Mouse (Mus musculus) lung, embryonic 16.5 days (tissue): ENCODE measurements around the gene Prmt7. TPM values are rescaled to one million over a fixed set of nuclear protein-coding genes. Genes with fewer than 3 reads are reported as not detected.

Experiments
- ATAC-seq: fragments of 200-750 bp; cut with Nextera tagmentation; 2 replicates; pipeline ENCODE4 v1.8.0; 2017; ENCODE audit warnings: low read depth, mild to moderate bottlenecking, moderate library complexity
- H3K27ac ChIP-seq: fragments of 300-500 bp; sonication (generic); 2 replicates; pipeline ENCODE4 v1.5.1; 2014; ENCODE audit warnings: mild to moderate bottlenecking, control low read depth, low read length
- H3K27me3 ChIP-seq: fragments of 300-500 bp; sonication (generic); 2 replicates; pipeline ENCODE4 v1.6.1; 2014; ENCODE audit warnings: low read depth, low read length, mixed read lengths; ENCODE audit not compliant: control insufficient read depth, insufficient read depth
- H3K36me3 ChIP-seq: fragments of 300-500 bp; sonication (generic); 2 replicates; pipeline ENCODE4 v1.6.1; 2014; ENCODE audit warnings: low read length; ENCODE audit not compliant: control insufficient read depth, insufficient read depth
- H3K4me1 ChIP-seq: fragments of 300-500 bp; sonication (generic); replicated peaks from 2 replicates; pipeline ENCODE4 v1.6.1; 2014; ENCODE audit warnings: low read length, mixed read lengths; ENCODE audit not compliant: control insufficient read depth, insufficient read depth
- H3K4me2 ChIP-seq: fragments of 300-500 bp; sonication (generic); 2 replicates; pipeline ENCODE4 v1.6.1; 2014; ENCODE audit warnings: low read depth, low read length, control low read depth
- H3K4me3 ChIP-seq: fragments of 300-500 bp; sonication (generic); 2 replicates; pipeline ENCODE4 v1.5.1; 2014; ENCODE audit warnings: mild to moderate bottlenecking, low read length, control low read depth
- H3K9ac ChIP-seq: fragments of 300-500 bp; sonication (generic); 2 replicates; pipeline ENCODE4 v1.6.1; 2014; ENCODE audit warnings: low read length, control low read depth
- H3K9me3 ChIP-seq: fragments of 300-500 bp; sonication (generic); 2 replicates; pipeline ENCODE4 v1.6.1; 2016; ENCODE audit warnings: low read length; ENCODE audit not compliant: control insufficient read depth
- WGBS: fragments of 180-500 bp; shearing (Covaris S2); extraction: QIAGEN DNeasy Blood & Tissue Kit; methylation state at CpG from one replicate; pipeline ENCODE4 v1.1.7; 2014; 5-methylcytosine and 5-hydroxymethylcytosine counted together
- polyA plus RNA-seq: library from polyadenylated mRNA; unstranded; fragments of >200 nt; fragmentation: Nextera tagmentation; extraction: Ambion mirVana; gene quantifications from 2 replicates; pipeline ENCODE4 v1.2.1, GENCODE M21; 2015

Prmt7 gene
- polyA plus RNA-seq, 1 experiment from 2014 or later, result 42.0 TPM

DNA sequence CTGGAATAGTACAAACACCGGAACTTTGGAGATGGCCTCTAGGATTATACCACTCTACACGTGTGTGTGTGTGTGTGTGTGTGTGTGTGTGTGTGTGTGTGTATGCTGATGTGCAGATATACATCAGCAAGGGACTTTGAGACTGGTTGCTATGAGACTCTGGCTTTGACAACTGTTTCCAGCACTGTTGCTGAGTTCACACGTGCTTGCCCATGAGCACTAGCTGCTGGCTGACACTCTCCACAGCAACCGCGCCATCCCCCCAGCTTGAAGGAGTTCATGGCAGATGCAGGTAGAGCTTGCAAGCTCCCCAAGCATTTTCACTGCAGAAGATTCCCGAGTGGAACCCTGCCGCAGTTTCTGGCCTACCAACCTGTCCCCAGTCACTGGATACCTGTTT is 78.7 kb downstream of the Prmt7 start:
- no peaks in the 10 kb centered on the region for H3K4me1 ChIP-seq
- no peak overlapping the region for H3K27ac ChIP-seq
- H3K36me3 ChIP-seq, result no peaks in the 10 kb centered on the region
- no peak overlapping the region for H3K4me2 ChIP-seq
- ATAC-seq, result no peak
- H3K27me3 ChIP-seq, result no peaks in the 10 kb centered on the region
- WGBS, result 37% methylated on average over 7 of the region's 7 CpGs
- H3K9me3 ChIP-seq, result no peaks in the 10 kb centered on the region
- no peak overlapping the region for H3K4me3 ChIP-seq
- no peak overlapping the region for H3K9ac ChIP-seq

DNA sequence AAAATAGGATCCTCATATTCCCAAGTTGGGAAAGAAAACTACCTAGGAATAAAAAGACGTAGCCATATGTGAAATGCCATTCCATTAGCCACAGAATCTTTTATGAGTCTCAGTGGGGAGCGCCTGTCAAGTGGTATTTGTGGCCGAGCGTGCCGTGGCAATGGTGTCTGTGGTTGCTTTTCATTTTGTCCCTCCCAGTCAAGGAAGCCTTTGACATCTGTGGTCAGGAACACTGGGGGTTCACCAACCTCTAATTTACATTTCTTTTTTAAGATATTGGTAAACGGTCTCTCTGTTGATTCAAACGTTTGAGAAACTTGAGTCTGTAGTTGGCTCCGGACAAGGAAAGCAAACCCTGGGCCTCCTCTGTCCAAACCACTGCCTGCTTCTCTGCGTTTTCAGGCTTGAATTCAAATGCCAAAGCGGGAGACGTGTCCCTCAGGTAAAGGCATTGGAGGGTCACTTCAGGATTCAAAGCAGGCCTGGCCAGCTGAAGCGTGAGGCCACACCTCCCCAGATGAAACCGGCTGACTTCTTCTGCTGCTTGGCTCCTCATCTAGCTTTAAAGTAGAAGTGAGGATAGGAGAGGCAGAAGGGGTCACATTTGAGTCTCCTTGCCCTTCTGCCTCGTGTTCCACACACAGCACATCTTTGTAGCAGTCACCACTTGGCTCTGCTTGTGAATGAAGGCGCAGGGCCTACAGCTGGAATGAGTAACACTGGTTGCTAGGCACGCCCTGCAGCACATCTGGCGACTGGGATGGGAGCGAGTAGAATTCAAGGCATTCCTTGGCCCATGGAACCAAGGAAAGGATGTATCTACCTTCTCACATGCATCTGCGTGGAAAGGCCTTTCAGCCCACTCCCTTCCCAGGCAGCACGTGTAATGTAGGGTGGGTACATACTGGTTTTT is 82.0 kb downstream of the Prmt7 start:
- Histone ChIP-seq H3K9me3 (no peaks in the 10 kb centered on the region), H3K4me2 (no peak overlapping the region), H3K4me1 (no peaks in the 10 kb centered on the region), H3K27ac (no peak overlapping the region), H3K27me3 (no peaks in the 10 kb centered on the region), H3K36me3 (no peaks in the 10 kb centered on the region), H3K4me3 (no peak overlapping the region), H3K9ac (no peak overlapping the region)
- 63% methylated on average over 20 of the region's 20 CpGs for WGBS
- no peak for ATAC-seq

DNA sequence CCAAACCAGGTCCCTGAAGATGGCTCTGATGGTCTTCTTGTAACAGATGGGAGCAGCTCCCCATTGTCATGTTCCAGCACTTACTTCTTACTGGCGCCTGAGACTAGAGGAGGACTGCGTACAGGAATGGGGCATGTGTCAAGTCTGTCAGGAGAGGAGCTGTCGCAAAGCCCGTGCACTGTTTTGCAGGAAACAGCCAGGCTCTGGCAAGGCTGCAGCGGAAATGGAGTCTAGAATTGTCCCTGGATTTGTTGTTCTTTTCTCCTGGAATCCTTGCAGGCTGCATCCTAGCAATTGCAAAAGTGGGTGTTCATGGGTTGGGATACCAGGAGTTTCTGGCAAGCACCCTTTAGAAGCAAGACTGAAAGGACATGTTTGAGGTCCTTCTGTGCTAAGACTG is 87.5 kb downstream of the Prmt7 start:
- no peak overlapping the region for H3K4me2 ChIP-seq
- no peaks in the 10 kb centered on the region for H3K4me1 ChIP-seq
- H3K9me3 ChIP-seq, result no peaks in the 10 kb centered on the region
- ATAC-seq, result no peak
- H3K4me3 ChIP-seq, result no peak overlapping the region
- no peaks in the 10 kb centered on the region for H3K36me3 ChIP-seq
- WGBS, result 34% methylated on average over 5 of the region's 5 CpGs
- no peak overlapping the region for H3K27ac ChIP-seq
- H3K9ac ChIP-seq, result no peak overlapping the region
- no peaks in the 10 kb centered on the region for H3K27me3 ChIP-seq

DNA sequence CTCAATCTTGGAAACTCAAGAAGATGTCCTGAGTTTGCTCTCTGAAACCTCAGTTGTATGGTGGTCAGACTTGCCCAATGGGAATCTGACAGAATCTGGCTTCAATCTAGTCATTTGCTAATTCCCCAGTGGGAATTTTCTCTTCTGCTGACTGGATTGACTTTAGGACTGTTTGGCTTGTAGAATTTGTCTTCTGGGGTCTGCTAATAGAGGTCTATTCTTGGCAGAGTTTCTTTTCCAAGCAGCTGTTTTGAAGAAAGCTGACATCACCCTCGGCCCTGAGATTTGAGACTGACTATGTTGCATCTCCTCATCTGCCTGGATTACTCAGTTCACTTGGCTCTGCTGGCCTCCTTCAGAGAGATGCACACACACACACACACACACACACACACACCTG is 88.1 kb downstream of the Prmt7 start:
- Histone ChIP-seq H3K4me3 (no peak overlapping the region), H3K4me2 (no peak overlapping the region), H3K4me1 (no peaks in the 10 kb centered on the region), H3K27ac (no peak overlapping the region), H3K9me3 (no peaks in the 10 kb centered on the region), H3K36me3 (no peaks in the 10 kb centered on the region), H3K9ac (no peak overlapping the region), H3K27me3 (no peaks in the 10 kb centered on the region)
- ATAC-seq, result no peak
- 47% methylated on average over 1 of the region's 1 CpGs for WGBS

DNA sequence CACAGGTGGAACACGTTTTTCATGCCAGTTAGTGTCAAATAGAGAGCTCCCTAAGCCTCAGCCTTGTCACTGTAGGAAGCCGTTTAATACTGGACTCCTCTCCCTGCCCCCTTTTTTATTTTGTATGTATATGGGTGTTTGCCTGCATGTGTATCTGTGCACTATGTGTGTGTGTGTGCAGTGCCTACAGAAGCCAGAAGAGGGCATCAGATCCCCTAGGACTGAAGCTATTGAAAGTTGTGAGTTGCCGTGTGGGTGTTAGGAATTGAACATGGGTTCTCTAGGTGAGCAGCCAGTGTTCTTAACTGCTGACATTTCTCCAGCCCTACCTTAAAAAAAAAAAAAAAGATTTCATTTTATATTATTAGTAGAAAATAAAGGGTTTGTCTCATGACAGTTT is 89.0 kb downstream of the Prmt7 start:
- Histone ChIP-seq H3K9me3 (no peaks in the 10 kb centered on the region), H3K4me1 (no peaks in the 10 kb centered on the region), H3K36me3 (no peaks in the 10 kb centered on the region), H3K27ac (no peak overlapping the region), H3K4me2 (no peak overlapping the region), H3K27me3 (no peaks in the 10 kb centered on the region), H3K9ac (no peak overlapping the region), H3K4me3 (no peak overlapping the region)
- 81% methylated on average over 3 of the region's 3 CpGs for WGBS
- no peak for ATAC-seq

DNA sequence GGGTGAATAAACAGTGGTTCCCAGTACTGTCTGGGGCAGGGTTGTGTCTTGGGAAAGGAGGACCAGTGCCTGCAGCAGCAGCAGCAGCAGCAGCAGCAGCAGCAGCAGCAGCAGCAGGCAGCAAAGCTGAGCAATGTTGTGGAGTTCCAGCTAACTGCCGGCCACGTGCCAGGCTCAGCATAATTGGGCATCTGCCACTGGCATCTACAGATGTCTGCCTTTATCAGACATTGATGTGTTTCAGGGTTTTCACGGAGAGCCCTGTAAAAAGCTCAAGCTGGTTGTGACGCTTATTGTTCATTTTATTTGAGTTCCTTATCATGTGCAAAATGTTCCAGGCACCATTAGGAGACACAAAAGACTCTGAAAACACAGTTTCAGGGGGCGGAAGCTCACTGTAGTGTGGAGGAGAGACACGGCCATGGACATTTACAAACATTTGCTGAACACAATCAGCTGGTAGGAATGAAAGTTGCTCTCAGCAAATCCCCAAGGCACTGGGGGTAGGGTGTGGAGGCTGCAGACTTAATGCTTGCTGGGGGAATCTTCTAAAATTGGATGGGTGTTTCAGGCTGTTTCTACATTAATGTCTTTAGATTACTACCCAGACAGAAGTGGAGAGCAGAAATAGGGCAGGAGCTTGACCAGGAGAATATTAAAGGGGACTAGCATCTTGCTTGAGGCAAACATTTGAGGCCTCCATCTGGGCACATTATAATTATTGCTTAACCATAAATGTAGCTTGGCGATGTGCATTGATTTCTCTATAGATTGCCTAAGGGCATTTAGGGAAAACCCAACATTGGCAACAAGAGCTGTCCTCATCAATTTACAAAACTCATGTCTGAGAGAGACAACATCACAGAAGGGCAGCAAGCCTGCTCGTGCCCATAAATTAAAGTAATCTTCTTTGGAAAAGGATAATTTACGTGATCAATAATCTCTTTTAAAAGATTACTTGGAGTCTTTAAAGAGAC is 90.3 kb downstream of the Prmt7 start:
- Histone ChIP-seq H3K36me3 (no peaks in the 10 kb centered on the region), H3K4me1 (no peaks in the 10 kb centered on the region), H3K27me3 (no peaks in the 10 kb centered on the region), H3K4me2 (no peak overlapping the region), H3K4me3 (no peak overlapping the region), H3K9me3 (no peaks in the 10 kb centered on the region), H3K9ac (no peak overlapping the region), H3K27ac (no peak overlapping the region)
- 61% methylated on average over 9 of the region's 9 CpGs for WGBS
- no peak for ATAC-seq

Other genes starting within 250 kb of the Prmt7 start
- gene Slc12a4, start 244.8 kb upstream of the Prmt7 start, polyA plus RNA-seq, result 35.1 and 38.3 TPM in 2 replicates
- gene Dpep3, start 231.5 kb upstream of the Prmt7 start, polyA plus RNA-seq, result not detected in 2 replicates
- 18.4 and 19.3 TPM in 2 replicates for gene Dus2, start 219.6 kb upstream of the Prmt7 start, polyA plus RNA-seq
- 0.28 TPM in 1 of 2 replicates, not detected in the other for gene Dpep2nb, start 205.0 kb upstream of the Prmt7 start, polyA plus RNA-seq
- 14.7 and 14.8 TPM in 2 replicates for gene Ddx28, start 199.1 kb upstream of the Prmt7 start, polyA plus RNA-seq
- gene Nfatc3, start 152.1 kb upstream of the Prmt7 start, polyA plus RNA-seq, result 6.0 and 6.2 TPM in 2 replicates
- gene Esrp2, start 74.0 kb upstream of the Prmt7 start, polyA plus RNA-seq, result 62.7 and 62.8 TPM in 2 replicates
- gene Pla2g15, start 60.5 kb upstream of the Prmt7 start, polyA plus RNA-seq, result 12.8 and 12.9 TPM in 2 replicates
- gene Slc7a6, start 42.1 kb upstream of the Prmt7 start, polyA plus RNA-seq, result 41.3 and 41.7 TPM in 2 replicates
- 28.3 and 31.0 TPM in 2 replicates for gene Slc7a6os, start within 50 bp of the Prmt7 start, polyA plus RNA-seq
- 1.9 and 2.6 TPM in 2 replicates for gene Smpd3, start 127.1 kb downstream of the Prmt7 start, polyA plus RNA-seq
- 16.0 and 17.1 TPM in 2 replicates for gene Zfp90, start 204.4 kb downstream of the Prmt7 start, polyA plus RNA-seq